Mouse (Mus musculus): ENCODE measurements around the gene Kcnt2.

Kcnt2 gene

DNA sequence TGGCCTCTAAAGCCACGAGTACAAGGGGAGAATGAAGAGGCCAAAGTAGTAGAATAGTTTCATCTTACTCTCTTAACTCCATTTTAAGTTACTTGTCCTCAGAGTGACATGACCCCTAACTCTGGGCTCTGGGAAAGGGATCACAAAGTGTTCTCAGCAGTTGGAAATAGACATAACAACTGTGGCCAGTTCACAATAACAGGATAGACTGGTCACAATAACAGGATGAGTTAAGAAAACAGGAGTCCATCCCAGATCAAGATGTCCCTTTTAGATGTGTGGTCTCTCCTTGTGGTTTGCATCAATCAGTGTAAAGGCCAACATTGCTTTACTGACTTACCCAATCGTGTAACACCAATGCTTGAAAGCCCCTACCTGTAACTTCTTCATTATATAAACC lies 132.8 kb downstream of the Kcnt2 start:
- no peak for DNase-seq (ENCODE audit: low read depth, low spot score)

DNA sequence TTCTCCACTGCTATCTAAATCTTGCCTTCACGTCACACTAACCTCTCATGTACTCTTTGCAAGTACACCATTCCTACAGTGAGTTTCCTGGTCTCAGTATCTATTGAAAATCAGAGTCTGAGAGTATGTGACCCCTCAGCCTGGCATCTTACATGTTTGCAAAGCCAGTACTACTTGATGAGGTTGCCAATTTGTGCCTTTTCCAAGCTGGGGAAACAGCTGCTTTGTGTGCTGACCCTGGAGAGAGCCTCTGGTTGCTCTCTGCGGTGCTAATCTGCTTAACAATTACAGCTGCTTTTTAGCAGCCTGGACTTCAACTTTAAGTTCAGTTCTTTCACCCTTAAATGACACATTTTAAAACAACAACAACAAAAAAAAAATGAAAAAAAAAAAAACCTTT lies 133.6 kb downstream of the Kcnt2 start:
- no peak for DNase-seq (ENCODE audit: low read depth, low spot score)

DNA sequence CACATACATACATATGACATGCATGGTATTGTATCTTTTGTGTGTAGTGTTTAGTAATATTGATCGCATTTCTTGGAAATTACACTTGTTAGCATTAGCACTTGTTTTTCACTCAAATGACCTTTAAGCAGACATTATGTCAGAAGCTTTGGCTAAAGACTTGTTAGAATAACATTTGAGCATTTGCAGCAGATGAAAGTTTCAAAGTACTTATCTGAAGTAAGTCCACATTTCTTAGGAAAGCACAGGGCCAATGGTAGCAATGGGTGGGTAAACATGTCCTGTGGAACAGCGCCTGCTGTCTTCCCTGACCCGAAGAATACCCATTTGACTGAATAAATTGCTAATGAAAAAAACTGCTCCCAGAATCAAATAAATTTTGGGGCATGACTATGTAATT lies 135.1 kb downstream of the Kcnt2 start:
- no peak for DNase-seq (ENCODE audit: low read depth, low spot score)

DNA sequence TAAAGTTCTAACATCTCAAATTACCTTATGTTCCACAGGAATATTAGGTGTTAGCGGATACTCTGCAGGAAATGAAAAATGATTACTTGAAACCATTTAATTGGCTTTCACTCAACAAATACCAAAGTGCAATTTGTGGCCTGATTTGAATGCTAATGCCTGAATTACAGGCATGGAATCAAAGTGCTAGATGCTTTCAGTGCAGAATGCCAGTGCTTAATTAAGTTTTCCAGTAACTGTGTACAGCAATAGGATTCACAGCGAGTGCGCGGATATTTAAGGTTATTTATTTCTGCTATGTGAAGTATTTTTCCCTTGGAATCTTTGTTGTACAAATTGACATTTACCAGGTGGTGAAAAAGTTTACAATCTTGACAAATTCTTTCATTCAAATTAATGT lies 144.3 kb downstream of the Kcnt2 start:
- DNase-seq (ENCODE audit: low read depth, low spot score) = no peak

DNA sequence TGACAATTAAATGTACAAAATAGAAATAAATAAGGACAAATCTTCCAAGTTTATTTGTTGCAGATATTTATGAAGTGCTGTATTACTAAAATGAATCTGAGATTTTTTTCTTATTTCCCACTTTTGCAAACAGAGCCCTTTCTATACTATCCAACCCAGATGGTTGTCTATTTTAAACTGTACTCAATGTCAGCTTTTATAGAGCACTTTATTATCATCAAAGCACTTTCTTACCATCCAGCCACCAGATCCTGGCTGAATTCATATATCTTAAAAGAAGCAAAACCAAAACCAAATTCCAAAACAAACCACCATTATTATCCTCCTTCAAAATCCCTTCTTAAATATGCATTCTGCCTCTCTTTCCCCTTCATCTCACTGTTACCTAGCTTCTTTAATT lies 151.8 kb downstream of the Kcnt2 start:
- DNase-seq (ENCODE audit: low read depth, low spot score) = no peak

DNA sequence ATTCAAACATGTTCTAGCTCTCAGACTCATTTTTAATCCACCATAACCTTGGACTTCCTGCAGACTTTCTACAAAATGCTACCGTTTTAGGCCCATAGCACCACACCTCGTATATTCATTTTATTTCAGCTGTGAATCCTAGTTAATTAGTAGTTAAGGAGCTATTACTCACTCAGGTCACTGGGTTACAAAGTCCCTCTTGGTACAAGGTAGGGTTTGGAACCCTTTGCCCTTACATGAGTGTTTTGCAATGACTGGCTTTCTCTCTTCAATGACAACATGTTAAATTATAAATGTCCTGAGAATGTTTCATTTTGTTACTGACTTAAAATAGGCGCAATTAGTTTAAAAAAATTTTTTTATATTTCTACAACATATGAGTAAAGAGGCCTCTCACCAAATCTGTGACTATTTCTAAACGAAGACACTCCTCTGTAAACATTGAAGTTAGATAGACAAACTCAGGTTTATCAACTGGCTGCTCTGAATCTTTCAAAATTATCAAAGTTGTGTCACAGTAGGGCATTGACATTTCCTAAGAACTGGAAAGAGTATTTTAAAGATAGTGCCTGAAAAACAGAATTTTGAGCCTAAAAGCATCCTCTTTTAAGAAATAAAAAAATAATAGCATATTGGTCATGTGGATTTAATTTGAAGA lies 160.8 kb downstream of the Kcnt2 start:
- DNase-seq (ENCODE audit: low read depth, low spot score) = no peak

DNA sequence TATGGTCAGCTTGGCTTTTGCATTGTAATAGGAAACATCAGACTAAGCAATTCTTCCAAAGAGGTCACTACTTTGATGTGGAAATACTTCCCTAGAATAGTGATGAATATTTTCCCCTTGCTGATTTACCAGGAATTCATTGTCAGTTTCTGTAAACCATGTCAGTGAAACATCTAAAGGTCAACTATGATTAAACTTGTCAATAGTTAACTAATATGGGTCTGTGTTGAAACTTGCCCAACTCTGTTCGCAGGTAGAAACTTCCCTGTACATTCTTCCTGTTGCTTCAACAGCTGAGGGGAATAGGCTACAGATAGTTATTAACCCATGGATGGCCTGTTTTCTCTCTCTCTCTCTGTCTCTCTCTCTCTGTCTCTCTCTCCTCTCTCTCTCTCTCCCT lies 169.8 kb downstream of the Kcnt2 start:
- DNase-seq (ENCODE audit: low read depth, low spot score) = no peak

DNA sequence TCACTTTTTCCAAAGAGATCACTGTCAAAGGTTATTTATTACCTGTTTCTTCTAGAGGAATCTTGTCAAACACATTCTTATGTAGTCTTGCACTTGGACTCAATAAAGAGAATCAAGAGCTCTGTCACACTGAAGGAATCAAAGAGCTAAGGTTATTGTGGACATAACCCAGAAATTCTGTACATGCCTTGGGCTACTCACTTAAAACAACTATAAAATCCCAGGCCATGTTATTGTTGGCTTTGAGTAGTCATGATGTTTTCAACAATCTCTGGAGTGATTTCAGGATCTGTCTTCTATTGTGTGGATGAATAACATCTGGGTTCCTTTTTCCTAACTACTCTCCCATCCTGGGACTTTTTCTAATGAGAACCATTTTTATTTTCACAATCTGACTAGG lies 177.0 kb downstream of the Kcnt2 start:
- DNase-seq (ENCODE audit: low read depth, low spot score) = no peak

DNA sequence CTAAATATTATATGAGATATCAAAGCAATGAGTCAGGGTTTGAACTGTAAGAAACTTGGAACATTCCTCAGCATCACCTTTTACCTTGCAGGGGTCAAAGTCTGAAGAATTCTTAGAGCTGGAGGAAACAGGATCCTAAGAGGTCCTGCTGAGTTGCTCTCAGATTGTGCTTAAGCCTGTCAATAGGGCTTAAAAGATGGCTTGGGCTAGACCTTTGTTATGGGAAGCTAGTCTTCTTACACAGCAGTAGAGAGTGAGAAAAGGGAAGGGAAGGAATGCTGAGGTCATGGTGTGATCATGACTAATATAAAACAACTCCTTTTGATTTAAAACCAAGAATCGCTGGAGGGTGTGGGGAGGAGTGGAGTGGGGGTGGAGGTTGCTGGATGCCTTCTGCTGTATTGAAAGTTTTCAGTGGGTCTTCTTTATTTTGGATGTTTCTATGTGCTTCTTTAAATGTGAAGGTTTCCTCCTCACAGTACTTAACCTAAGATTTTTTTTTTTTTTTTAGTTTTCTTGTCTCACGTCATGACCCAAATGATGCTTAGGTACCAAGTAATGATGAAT lies 183.4 kb downstream of the Kcnt2 start:
- peak; percentile 58 for DNase-seq (ENCODE audit: low read depth, low spot score)

DNA sequence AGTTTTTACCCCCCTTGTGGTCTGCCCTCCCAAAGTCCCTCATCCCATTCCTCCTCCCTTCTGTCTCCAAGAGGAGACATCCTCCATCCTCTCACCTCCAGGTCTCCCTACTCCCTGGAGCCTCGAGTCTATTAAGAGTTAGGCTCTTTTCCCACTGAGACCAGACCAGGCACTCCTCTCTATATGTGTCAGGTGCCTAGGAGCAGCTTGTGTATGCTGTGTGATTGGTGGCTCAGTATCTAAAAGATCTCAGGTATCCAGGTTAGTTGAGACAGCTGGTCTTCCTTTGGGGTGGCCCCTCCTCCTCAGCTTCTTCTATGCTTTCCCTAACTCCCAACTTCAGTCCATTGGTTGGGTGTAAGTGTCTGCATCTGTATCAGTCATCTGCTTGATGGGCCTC lies 186.1 kb downstream of the Kcnt2 start:
- no peak for DNase-seq (ENCODE audit: low read depth, low spot score)

DNA sequence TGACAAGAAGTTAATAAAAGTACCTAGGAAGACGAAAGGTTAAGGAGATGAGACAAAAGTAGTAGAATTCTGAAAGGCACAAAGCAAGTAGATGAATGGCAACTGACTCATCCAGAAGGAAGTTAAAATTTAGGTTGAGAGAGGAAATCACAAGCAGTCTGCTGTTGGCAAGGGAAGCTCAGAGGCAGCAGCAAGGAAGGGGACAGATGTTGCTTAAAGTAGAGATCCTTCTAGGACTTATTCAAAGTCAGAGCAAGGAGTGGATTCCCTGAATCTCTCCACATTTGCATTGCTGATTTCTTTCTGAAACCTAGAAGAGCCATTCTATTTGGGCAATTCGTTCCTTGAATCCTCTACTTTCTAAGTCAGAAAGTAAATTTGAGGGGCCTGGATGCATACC lies 188.8 kb downstream of the Kcnt2 start:
- no peak for DNase-seq (ENCODE audit: low read depth, low spot score)

DNA sequence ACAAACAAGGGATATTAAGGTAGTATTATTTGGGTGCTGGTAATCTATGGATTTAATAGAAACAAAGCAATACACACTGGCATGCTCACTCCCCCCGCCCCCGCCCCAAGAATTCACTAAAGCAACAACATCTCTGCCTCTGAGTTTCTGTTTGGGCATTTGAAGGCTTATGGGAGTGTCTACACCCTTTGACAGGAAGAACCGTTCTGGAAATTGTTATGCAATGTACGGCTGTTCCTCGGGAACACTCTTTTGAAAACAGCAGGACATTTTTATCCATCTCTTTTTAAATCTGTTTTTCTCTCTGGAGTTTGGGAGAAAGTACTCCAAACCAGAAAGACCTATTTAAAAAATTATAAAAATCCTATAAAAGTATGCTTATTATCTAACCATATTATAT lies 192.2 kb downstream of the Kcnt2 start:
- no peak for DNase-seq (ENCODE audit: low read depth, low spot score)

DNA sequence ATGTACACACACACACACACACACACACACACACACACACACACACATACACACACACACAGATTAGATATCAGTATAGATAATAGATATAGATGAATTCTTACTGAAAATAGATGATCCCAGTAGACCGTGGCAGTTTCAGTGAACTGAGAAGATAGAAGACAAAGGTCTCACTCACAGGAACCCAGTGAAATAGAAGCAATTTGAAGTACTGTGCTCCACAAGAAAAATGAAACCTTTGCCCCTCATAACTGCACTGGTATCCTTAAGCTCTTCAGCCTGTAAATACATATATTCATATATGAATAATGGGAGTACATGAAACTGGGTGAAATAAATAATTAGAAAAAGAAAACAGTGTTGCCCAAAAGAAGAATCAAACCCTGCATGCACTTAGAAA lies 197.9 kb downstream of the Kcnt2 start:
- DNase-seq (ENCODE audit: low read depth, low spot score) = no peak

DNA sequence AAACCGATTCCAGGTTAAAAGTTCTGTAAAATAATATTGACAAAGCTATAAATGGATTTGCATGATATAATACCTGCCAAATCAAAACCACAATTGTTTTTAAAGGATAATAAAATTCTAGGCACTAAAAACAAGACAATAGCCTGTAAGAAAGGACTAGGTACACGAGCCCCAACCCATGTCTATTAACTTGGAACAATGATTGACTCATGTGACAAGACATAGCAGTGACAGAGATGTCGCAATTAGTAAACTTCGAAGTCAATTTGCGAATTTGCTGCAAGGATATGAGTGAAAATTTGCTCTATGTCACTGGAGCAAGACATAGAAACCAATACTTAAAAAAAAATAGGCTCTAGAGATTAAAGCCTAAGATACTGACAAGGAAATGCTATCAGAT lies 198.4 kb downstream of the Kcnt2 start:
- DNase-seq (ENCODE audit: low read depth, low spot score) = no peak

DNA sequence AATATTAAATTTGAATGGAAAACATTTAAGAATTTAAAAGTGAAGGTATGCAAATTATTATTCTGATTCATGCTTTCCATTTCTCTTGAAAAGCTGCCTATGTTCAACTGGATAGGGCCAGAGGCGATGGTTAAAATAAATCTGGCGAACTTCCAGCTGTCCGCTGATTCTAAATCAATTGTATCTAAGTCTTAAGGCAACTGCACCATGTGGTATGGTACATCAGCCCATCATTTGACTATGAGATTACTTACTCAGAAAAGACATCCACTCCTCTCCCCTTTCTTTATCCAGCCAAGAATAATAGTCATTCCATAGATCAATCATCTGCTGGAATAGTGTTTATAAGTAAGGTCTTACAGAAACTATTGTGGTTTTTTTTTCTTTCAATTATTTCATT lies 205.5 kb downstream of the Kcnt2 start:
- DNase-seq (ENCODE audit: low read depth, low spot score) = no peak

DNA sequence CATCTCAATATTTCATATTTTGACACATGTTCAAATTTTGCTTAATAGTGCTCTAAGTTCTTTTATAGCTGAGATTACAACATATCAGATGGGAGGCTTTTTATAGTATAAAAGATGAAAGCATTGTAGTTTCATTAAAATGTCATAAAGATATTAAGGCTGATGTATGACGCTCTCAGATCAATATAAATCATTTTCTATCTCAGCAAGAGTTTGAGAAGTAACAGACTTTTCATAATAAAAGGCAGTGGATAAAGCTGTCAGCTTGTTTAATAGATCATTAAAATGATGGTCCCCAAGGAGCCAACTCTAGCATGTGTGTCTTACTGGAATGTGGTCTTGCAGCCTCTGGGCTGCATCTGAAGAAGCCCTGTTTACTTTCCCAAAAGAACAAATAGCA lies 206.0 kb downstream of the Kcnt2 start:
- DNase-seq (ENCODE audit: low read depth, low spot score) = no peak

DNA sequence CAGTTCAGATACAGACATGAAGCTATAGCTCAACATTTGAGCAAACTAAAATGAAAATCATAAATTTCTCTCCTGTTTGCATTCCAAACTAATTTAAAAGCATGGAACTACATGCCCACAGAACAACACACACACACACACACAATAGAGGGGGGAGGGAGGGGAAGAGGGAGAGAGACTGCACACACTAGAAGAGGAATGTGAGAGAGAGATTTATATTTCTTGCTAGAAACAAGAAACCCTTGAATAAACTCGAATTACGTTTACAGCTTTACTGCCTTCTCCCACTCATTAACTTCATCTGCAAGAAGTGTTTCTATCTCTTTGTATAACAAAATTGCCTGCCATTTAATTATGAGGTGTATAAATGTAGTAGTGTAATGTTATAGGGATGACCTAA lies 209.9 kb downstream of the Kcnt2 start:
- DNase-seq (ENCODE audit: low read depth, low spot score) = no peak

DNA sequence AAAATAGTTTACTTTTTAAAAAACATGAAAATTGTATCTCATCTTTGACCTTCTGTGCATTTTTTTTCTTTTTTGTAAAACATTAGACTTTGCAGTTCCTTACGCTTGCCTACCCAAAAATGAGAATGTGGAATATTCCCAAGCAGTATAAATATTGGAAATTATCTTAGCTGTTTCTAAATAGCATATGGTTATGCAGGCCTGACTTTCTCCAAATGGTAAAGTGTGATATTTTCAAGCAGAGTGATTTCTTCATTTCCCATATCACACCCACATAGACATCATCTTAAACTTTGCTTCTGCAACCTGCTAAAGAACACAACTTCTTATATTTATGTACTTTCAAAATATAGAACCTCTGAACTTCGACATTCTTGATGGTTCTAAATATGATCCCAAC lies 210.9 kb downstream of the Kcnt2 start:
- DNase-seq (ENCODE audit: low read depth, low spot score) = no peak

DNA sequence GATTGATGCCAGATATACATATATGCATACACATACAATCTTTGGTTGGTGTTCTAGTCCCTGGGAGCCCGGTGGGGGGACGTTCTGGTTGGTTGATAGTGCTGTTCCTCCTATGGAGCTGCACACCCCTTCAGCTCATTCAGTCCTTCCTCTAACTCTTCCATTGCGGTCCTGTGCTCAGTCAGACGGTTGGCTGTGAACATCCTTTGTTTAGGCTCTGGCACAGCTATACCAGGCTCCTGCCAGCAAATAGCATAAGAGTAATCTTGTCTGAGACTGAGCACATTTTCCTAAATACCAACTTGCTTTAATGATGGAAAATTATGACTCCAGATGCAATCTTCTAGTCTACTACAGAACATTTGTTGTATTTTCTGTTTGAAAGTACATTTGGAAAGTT lies 222.4 kb downstream of the Kcnt2 start:
- DNase-seq (ENCODE audit: low read depth, low spot score) = no peak

DNA sequence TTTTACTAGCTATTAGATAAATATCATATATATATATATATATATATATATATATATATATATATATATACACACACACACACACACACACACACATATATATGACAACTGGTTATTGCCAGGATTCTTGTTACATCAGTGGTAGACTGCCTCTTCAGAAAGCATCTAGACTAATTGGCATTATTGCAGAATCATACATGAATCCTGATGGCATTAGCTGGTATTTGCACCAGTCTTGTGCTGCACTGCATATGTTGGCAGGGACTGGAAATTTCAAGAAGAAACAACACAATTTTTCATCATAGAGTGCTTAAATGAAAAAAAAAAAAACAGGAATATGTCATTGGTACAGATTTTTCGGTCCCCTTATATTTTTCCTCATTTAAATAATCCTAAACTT lies 223.6 kb downstream of the Kcnt2 start:
- no peak for DNase-seq (ENCODE audit: low read depth, low spot score)

DNA sequence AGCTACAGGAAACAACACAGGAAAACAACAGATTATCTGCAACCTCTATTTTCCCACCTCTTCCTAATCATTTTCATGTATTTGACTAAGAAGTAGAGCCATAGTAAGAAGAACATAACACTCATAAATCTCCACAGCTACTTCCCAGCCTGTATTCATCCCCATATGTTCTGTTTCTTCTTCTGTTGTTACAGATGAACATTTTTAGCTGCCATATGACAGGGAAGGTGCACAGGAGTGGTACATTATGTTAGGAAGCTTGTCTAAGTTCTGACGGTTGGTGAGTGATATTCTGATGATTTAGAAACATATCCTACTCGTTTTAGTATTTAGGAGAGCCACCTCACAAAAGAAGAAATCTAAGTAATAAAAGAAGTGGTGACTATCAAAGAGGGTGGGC lies 231.0 kb downstream of the Kcnt2 start:
- DNase-seq (ENCODE audit: low read depth, low spot score) = no peak

DNA sequence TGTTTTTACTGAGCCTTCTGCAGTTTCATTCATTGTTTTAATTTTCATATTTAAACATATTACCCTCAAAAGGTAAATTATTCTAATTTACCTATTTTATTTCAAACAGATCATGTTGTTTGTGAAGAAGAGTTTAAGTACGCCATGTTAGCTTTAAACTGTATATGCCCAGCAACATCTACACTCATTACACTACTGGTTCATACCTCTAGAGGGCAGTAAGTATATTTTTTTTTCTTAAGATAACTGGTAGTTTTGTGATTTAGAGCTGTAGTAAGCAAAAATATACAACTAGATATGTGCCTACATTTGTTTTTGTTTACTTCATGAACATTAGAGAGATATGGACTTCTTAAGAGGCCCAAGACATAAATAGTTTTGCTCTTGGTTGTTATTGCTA lies 238.1 kb downstream of the Kcnt2 start:
- no peak for DNase-seq (ENCODE audit: low read depth, low spot score)

DNA sequence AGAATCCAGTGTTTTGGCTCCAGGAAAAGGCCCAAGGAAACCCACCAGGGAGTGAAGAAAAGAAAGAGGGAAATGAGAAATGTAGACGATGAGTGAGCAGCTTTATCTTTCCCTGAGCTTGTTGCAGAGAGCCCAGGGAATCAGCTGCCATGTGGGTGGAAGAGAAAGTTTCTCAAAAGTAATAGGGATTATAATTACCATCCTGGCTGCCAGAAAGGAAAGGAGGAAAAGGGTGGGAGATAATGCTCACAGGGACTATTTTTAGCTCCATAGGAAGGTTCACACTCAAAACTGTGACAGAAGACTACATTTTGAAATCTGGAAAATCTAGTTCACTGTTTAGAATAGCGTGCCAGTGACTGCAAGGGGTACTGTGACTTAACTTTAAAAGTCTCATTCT lies 243.9 kb downstream of the Kcnt2 start:
- DNase-seq (ENCODE audit: low read depth, low spot score) = no peak

DNA sequence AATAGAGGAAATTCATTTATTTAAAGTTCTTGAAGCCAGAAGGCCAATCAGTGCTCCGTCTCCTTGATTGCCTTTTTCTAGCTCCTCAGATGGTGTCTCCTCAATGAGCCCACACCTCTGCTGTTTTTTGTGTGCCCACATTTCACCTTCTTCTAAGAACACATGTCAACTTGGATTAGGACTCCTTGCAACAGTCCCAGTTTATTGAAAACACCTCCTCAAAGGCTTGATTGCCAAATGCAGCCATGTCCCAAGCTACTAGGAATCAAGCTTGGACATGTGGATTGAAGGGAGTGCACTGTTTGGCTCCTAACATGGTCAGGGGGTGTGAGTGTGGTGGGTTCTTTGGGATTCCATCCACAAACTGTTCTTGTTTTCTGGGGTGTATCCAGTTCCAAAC lies 245.4 kb downstream of the Kcnt2 start:
- DNase-seq (ENCODE audit: low read depth, low spot score) = no peak
